Mouse (Mus musculus): Measurements from ENCODE around the gene Gucd1.

Gene Gucd1

DNA sequence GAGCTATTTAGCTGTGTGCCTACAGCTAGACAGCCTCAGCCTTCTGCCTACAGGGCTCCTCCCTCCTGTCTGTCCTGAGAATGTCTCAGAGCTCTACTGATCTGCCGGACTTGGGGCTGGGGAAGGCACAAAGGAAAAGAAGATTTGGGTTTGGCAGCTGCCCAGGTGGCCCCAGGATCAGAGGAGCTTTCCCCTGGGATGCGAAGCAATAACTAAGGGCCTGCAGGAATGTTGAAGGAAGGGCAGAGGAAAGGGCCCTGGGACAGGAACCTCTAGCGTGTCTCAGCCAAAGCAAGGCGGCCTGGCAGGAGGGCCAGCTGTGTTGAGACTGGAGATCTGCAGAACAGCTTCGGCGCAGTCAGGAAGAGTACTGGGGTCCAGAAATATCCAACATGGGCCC lies 194.8 kb downstream of the Gucd1 start:
- DNase-seq (ENCODE audit: low spot score): no peak

DNA sequence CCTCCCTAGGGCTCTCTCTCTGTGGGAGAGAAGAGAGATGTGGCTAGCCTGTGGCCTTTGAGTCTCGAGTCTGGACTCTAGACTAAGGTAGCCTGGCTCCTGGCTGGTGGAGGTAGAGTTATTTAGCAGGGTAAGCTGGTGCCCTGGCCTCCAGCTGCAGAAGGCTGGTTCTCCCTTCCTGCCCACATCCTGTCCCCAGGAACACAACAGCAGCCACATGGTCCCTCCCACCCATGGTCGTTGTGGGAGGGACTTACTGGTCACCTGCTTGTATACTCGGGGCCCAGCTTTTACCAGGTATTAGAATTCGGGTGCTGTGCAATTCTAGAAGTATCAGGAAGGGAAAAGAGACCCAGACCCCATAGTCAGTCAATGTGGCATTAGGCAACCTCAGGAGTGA lies 197.5 kb downstream of the Gucd1 start:
- no peak for DNase-seq (ENCODE audit: low spot score)

- no peak for DNase-seq (ENCODE audit: low spot score)
These were observed 199.6 kb downstream of the Gucd1 start for GRCm38 (mm10) chr10:75318206-75318605.

DNA sequence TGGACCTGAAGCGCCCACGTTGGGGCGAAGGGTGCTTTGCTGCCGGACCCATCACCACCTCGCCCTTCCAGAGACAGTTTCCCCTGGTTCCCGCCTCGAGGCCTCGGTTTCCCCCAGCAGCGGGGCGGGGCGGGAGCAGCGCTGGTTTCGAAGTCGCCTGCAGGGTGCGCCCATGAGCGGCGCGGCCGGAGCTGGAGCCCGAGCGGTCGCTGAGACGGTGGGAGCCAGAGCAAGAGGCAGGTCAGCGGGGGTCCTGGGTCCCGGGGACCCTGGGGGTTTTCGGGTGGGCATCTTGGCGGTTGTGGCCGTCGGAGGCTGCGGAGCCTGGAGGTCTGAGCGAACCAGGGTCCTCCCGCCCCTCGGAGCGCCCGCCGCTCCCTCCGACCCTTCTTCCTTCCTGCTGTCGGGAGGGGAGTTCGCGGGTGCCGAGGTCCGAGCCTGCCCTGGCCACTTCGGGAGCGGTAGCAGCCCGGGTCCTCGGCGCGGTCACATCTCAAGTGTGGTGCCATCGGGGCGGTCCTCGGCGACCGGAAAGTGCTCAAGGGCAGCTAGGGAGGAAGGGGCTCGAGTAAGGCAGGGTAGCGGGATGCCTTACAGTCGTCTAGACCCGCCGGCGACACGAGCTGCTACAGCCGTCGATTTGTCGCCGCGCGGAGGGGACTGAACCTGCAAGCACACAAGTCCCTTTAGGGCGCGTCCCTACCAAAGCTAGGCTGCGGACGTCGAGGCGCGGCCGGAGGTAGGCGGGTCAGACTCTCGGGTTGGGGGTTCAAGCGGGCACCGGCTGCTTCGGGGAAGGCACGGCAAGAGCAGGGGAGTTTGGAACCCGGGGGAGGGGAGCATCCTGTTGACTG lies 200.6 kb downstream of the Gucd1 start:
- peak; percentile 80 for DNase-seq (ENCODE audit: low spot score)

DNA sequence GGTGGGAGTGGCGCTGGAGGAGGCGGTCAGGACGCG lies 201.1 kb downstream of the Gucd1 start, which contains the start of gene Adora2a:
TSS of gene Adora2a (plus strand) at position 6 of the 36 bp plus-strand sequence.
- no peak for DNase-seq (ENCODE audit: low spot score)

- DNase-seq (ENCODE audit: low spot score): peak; percentile 30
These were observed 201.3 kb downstream of the Gucd1 start for GRCm38 (mm10) chr10:75316472-75316871.

DNA sequence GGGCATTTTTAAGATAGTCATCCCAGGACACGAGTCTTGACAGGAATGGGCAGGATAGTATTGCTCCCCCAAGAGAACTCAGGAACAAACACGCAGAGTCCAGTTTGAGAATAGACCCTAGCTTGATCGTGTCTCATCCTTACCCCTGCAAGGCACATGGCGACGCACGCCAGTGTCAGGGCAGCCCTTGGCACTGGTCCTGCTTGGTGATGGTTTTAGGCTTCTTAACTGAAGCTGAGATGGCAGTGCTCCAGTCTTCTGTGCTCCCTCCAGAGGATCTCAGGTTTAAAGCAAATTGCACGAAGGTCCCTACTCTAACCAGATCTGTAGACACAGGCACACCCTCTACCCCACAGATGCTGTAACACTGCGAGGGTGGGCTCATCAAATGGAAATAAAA lies 202.0 kb downstream of the Gucd1 start:
- no peak for DNase-seq (ENCODE audit: low spot score)

DNA sequence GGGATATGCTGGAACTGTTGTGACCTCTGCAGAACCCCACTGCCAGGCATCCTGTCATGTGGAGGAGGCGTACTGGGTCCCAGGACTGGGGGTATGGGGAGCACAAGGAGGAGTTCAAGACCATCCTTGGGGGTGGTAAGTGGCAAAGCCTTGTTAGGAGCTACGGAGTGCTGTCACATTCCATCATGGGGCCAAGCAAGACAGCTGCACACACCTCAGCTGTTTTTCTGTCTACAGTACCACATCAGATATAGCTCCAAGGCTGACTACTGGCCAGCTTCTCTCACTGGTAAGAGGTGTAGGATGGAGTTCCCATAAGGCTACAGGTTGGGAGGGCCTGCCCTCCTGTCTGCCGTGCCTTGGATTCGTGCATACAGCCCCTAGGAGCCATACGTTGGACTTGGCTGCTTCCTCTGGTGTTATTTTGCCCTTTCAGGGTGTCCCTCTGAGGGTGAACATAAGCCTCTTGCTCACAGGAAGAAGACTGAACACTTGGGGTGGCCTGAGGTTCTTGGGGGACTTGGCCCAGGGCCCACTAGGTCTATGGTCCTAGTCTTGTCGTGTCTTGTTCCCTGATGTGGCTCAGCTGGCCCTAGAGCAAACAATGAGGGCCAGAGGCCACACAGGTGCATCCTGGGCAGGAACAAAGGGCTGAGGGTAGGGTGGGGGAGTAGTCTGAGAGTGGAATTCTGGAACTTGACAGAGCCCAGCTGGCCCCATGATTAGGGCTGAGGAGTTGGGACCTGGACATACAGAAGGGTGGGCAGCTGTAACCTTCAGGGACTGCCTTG lies 203.4 kb downstream of the Gucd1 start:
- no peak for DNase-seq (ENCODE audit: low spot score)

GRCm38 (mm10) chr10:75312361-75312760 lies 205.4 kb downstream of the Gucd1 start:
- DNase-seq (ENCODE audit: low spot score): no peak

GRCm38 (mm10) chr10:75307130-75307529 lies 210.6 kb downstream of the Gucd1 start:
- DNase-seq (ENCODE audit: low spot score): no peak

DNA sequence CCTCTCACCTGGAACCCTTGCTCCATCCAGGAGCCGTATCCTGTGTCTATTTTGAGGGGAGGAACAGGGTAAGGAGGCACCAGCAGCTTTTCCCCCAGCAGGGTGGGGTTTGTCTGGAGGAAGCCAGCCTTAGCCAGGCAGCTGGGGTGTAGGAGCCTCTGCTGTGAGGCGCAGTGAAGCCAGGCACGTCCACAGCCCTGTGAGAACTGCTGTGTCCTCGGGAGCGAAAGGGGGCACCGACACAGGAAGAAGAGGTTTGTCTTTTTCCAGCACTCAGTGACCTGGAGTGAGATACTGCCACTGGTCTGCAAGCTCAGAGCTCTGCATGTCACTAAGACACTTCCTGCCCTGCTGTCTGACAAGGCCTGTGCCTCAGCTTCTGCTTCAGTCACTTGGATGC lies 213.4 kb downstream of the Gucd1 start:
- no peak for DNase-seq (ENCODE audit: low spot score)

- no peak for DNase-seq (ENCODE audit: low spot score)
These were observed 213.7 kb downstream of the Gucd1 start for GRCm38 (mm10) chr10:75304049-75304405.

GRCm38 (mm10) chr10:75303324-75304048 lies 214.3 kb downstream of the Gucd1 start:
- no peak for DNase-seq (ENCODE audit: low spot score)

DNA sequence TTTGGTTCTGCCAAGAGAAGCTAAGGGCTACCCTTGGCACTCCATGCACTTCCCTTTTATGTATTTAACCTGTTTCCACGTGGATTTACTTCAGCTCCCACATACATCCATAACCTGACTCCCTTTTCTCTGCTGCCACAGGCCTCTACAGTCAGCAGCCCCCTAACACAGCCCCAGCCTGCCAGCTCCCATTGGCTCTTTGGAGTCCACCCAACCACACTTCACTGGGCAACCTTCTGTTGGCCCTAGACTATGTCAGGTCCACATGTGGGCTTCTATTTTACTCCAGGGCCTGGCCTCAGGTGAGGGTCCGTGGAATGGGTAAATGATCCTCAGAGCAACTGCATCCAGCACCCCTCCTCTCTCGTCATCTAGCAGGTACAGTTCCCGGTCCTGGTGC lies 215.2 kb downstream of the Gucd1 start:
- no peak for DNase-seq (ENCODE audit: low spot score)

GRCm38 (mm10) chr10:75301937-75302336 lies 215.8 kb downstream of the Gucd1 start:
- DNase-seq (ENCODE audit: low spot score): no peak

DNA sequence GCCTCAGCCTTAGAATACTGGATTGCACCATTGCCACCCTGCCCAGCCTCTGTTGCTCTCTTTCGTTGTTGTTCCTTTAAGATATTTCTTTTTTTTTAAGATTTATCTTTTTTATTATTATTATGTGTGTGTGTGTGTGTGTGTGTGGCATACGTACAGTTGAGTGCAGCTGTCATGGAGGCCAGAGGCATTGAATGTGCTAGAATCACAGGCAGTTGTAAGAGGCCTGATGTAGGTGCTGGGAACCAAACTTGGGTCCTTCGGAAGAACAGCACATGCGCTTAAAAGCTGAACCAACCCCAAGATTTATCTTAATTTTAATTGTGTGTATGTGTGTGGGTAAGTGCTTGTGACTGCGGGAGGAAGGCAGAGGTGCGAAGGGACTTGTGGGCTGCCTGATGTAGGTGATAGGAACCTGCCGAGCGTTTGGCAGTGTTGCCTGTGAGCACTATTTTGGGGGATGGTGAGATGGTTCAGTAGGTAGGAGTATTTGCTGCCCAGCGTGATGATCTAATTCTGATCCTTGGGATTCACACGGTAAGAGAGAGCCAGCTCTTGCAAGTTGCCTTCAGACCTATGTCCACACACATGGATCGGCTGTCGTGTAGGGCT lies 216.5 kb downstream of the Gucd1 start:
- DNase-seq (ENCODE audit: low spot score): no peak

All from embryo, embryonic 10.5 days (tissue).